ENCODE assay signal across 24 mouse cellular contexts in the genomic region with DNA sequence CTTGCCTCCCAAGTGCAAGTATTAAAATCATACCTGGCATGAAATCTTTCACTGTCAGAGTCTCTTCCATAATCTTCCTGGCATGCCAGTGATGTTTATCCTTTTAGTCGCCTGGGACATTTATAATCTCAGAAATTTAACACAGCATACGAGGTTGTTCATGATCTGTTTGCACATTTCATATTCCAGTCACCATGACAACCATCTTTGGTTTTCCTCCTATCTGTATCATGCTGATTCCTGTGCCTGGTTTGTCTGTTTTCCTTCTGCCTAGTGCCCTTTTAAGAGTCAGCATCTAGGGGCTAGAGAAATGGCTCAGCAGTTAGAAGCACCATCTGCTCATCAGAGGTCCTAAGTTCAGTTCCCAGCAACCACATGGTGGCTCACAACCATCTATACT. TPM values are rescaled to one million over a fixed set of nuclear protein-coding genes. Genes with fewer than 3 reads are reported as not detected.
"Had no signal": no experiment of that assay in that cellular context is flagged by ENCODE, and none has a peak within 500 bp of the region (broad histone marks: within the 10 kb centered on the region; RNA-seq: fewer than 3 reads in every experiment).

No protein-coding gene starts in this region.

- H3K4me3 ChIP-seq: lung, embryonic 15.5 days; midbrain, embryonic 13.5 days; midbrain, embryonic 15.5 days; neural tube, embryonic 12.5 days; stomach, embryonic 15.5 days had no signal

- DNase-seq: lung, adult 2 months; lung, postnatal 14 days; lung, postnatal 36 days; right cerebral cortex, postnatal 14 days; thymus, adult 2 months; thymus, postnatal 25 days; thymus, postnatal 4 days had no signal

- H3K27ac ChIP-seq: lung, embryonic 15.5 days; macrophage; midbrain, embryonic 13.5 days; midbrain, embryonic 15.5 days; neural tube, embryonic 12.5 days; stomach, embryonic 15.5 days; stomach, postnatal 0 days had no signal

RNA-seq across cellular contexts. Expression of gene Calhm1, which starts 25.4 kb away (rescaled TPM):
- total RNA-seq: megakaryocyte progenitor cell, adult 5-6 weeks; midbrain, postnatal 0 days; monocyte, adult 5-6 weeks; neutrophil, adult 5-6 weeks had no signal
- polyA plus RNA-seq: lung, adult 2 months; lung, embryonic 15.5 days; lung, postnatal 0 days; macrophage; midbrain, embryonic 11.5 days; midbrain, embryonic 13.5 days; midbrain, embryonic 15.5 days; midbrain, postnatal 0 days; neural tube, embryonic 12.5 days; neural tube, embryonic 14.5 days; spleen, adult 2 months; stomach, embryonic 15.5 days; stomach, postnatal 0 days; testis, adult 2 months; thymus, adult 2 months; urinary bladder, adult 2 months had no signal

RNA-seq across cellular contexts. Expression of gene Calhm3, which starts 38.9 kb away (rescaled TPM):
- total RNA-seq: megakaryocyte progenitor cell, adult 5-6 weeks; monocyte, adult 5-6 weeks; neutrophil, adult 5-6 weeks had no signal
- polyA plus RNA-seq: lung, adult 2 months; lung, embryonic 15.5 days; lung, postnatal 0 days; macrophage; midbrain, embryonic 11.5 days; midbrain, embryonic 13.5 days; midbrain, embryonic 15.5 days; midbrain, postnatal 0 days; neural tube, embryonic 12.5 days; spleen, adult 2 months; stomach, embryonic 15.5 days; stomach, postnatal 0 days; urinary bladder, adult 2 months had no signal
